Mouse (Mus musculus): ENCODE data around the gene Ankrd53.

DNA sequence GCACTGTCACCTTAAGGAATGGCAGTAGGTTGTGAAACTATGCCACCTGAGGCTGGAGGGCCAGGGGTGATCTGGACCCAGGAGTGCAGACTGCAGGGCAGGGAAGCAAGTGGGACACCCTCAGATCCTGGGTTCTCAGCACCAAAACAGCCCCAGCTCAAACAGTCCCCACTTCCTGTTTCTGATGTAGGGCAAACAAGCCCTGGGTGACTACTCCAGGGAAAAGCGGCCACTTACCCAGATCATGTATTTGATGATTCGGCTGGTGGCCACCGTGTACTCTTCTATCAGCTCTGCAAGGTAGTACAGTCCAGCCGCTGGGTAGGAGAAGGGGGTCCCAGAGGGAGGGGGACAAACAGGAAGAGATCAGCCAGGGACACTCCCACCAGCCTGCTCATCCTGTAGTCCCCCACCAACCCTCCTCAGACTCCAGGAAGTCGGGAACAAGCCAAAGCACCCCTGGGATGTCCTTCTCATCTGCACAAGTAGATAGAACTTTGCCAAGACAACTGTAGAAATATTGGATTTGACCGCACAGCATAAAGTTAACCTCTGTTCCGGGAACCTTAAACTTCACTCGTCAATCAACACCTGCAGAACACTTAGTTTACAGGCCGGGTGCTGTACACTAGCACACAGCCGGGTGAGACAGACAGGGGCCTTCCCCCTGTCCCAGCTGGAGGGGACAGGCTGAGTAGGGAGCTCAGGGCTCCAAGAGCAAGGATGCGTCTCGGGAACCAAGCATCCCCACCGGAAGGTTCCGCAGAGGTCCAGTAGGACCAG is 12.5 kb downstream of the Ankrd53 start:
- no peak for TF ChIP-seq POLR2A (IDR thresholded peaks at IDR 0.05; ENCODE audit: low read depth, low read length)
- no peak for TF ChIP-seq CTCF (conservative IDR thresholded peaks at IDR 0.05; ENCODE audit: insufficient read depth, insufficient read length, low read depth, low read length)
